Mouse (Mus musculus): Measurements from ENCODE around the gene Gm38655.
A peak's percentile ranks its signal among the peaks of the same experiment; 100 is the strongest.
"Not testable (repeated sequence)": the region's sequence is repeated elsewhere in the genome, so short reads cannot be mapped to it uniquely, and the experiment has no call there.

Gm38655 gene

DNA sequence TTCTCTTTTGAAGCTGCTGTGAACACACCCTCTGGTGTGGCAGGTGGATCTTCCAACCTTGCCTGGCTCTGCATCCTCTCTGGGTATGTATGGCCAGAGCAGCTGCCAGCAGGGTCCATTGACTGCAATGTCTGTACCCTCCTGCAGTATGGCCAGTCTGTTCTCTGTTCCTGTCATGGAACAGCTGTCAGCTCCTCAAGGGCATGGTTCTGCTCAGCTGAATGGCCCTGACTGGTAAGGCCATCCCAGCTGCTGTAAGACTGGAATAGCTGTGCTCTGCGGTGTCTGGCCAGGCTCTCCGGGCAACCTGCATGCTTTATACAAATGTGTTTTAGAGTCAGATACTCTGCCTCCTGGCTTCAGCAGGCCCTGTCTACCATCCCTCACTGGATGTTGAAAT is 5.6 kb downstream of the Gm38655 start:
- DNase-seq (ENCODE audit: low spot score) = no peak

DNA sequence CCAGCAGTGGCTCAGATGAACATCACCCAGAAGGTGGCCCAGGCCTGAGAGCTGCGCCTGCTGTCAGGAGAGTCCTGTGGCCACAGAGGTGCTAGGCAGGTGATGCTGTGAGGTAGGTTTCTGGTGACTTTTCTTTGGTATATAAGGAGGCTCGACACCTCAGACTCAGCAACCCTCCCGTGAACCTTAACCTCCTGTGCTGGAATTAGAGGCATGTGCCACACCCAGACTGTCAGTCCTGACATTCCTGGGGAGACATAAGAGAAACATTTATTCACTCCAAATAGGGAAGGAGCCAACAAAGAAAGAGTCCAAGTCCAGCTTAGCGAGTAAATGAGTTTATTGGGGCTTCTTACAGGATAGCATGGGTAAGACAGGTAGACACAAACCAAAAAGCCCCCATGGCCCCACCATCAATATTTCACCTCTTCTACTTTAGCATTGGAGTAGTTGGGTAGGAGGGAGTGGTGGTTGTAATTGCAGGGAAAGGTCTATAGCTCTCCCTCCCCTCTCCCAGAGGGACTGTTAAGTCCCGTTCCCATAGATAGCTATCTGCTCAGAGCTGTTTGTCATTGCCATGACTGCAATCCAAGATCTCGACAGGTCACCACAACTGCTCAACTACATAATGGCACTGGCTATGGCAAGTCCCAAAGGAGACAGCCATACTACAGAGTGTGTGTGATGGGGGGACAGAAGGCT is 9.2 kb downstream of the Gm38655 start:
- DNase-seq (ENCODE audit: low spot score) = no peak

DNA sequence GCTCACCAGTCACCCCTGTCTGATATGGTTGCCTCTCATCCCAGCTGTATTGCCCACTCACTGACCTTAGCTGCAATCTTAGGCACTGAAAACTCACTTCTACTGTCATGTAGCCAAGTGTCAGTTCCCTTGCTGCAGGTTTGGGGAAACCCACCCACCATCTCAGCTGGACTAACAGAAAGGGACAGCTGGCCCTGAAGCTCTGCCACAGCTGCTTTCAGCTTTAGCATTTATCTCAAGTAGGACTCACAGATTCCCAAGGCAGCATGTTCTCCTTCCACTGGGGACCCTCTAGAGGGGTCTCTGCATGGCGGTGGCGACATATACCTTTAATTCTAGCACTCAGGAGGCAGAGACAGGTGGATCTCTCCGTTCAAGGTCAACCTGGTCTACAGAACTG is 10.5 kb downstream of the Gm38655 start:
- DNase-seq (ENCODE audit: low spot score) = no peak

DNA sequence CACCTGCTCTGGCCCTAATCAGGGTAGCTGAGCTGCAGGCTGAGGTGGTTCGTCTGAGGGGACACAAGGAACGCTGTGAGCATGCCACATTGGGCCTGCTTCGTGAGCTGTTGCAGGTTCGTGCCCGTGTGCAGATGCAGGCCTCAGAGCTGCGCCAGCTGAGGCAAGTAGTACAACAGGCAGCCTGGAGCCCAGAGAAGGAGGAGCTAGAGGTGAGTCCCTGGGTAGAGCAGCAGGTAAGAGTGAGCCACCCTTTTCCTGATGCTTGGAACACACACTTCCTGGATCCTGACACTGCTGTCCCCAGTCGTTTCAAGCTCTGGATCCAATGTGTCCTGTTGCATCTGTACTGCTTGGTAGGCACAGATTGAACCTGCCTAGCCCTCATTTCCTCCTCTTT is 11.9 kb downstream of the Gm38655 start:
- DNase-seq (ENCODE audit: low spot score) = no peak

DNA sequence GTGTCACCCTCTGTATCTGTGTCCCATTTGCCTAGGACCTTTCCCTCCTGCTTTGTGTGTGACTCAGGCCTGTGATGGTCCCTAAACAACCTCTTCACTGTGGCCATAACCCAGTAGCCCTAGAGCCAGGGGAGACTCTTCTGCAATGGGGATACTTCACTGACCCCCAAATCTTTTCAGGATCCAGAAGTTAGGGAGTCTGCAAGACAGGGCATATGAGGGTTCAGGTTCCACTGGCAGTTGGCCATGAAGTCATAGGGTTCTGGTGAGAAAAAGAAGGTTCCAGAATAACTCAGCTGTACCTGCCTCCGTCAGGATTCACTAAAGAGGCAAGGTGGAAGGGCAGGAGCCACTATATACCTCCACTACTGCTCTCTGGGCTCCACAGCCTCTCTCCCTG is 13.1 kb downstream of the Gm38655 start, which contains the start of gene Ccdc154:
TSS of gene Ccdc154 (plus strand) at position 301 of the 400 bp plus-strand sequence.
- no peak for DNase-seq (ENCODE audit: low spot score)

DNA sequence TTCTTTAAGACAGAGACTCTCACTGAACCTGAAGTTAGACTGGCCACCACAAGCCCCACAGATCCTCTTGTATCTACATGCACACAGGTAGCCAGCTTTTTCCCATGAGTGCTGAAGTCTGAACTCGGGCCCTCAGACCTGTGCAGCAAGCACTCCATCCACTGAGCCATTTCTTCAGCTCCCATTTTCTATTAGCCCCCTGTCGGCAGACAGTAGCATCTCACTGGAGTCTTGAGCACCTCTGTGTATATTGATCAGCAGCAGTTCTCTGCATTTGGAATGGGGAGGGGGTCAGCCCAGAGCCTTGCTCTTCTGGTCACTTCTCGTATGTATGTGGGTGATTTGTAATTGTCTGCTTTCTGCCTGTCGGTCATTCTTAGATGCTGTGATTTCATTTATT is 35.3 kb downstream of the Gm38655 start:
- DNase-seq (ENCODE audit: low spot score) = peak; percentile 12

DNA sequence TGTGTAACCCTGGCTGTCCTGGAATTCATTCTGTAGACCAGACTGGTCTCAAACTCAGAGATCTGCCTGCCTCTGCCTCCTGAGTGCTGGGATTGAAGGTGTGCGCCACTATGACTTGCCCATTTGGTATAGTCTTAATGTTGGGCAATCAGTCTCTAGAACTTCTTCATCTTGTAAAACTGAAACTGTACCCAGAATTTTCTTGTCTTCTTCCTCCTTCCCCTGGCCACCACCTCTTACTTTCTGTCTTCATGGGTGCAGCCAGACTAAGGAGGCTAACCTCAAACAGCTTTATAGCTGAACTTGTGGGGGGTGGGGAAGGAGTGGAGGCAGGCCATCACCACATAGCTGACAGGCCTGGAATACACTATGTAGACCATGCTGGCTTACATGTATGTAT is 36.5 kb downstream of the Gm38655 start:
- no peak for DNase-seq (ENCODE audit: low spot score)

DNA sequence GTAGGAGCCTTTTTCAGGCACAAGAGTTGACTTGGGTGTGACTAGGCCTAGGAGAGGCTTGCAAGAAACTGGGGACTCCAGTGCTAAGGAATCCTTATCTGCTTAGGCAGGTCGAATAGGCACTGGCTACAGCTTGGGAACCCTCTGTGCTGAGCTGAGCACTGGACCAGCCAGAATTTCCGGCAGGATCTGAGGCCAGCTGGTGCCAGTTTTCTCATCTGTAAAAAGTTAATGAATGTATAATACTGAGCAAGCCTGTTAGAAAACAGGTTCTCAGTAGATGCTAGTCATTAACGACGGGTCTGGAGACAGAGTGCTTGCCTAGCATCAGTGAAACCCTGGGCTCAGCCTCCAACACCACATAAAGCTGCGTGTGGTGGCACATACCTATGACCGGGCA is 39.6 kb downstream of the Gm38655 start:
- DNase-seq (ENCODE audit: low spot score) = no peak

DNA sequence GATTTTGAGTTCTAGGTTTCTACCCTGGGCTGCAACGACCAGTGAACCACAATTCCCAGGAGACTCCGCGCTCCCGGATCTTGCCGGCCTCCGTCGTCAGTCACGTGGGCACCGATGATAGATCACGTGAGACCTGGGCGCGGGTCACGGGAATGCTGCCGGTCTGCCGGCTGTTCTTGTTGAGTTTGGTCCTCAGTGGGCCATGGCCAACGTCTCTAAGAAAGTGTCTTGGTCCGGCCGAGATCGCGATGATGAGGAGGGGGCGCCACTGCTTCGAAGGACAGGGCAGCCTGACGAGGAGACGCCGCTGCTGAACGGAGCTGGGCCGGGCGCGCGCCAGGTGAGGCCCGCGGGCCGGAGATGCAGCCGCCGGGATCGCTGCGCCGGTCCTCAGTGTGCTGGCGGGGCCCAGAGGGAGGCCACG is 42.0 kb downstream of the Gm38655 start, which contains the start of gene Clcn7:
TSS of gene Clcn7 (plus strand) at position 117 of the 424 bp plus-strand sequence.
- DNase-seq (ENCODE audit: low spot score) = peak; percentile 82

DNA sequence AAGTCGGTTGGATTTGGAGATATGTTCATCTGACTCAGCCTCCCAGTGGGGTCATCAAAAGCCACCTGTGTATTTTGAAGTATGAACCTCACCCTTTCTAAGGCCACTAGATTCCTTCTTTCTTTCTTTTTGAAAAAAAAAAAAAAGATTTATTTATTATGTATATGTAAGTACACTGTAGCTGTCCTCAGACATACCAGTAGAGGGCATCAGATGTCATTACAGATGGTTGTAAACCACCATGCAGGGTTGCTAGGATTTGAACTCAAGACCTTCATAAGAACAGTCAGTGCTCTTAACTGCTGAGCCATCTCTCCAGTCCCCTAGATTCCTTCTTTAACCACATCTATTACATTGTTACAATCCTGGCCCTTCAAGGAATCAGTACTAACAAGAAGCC is 45.2 kb downstream of the Gm38655 start:
- DNase-seq (ENCODE audit: low spot score) = no peak

DNA sequence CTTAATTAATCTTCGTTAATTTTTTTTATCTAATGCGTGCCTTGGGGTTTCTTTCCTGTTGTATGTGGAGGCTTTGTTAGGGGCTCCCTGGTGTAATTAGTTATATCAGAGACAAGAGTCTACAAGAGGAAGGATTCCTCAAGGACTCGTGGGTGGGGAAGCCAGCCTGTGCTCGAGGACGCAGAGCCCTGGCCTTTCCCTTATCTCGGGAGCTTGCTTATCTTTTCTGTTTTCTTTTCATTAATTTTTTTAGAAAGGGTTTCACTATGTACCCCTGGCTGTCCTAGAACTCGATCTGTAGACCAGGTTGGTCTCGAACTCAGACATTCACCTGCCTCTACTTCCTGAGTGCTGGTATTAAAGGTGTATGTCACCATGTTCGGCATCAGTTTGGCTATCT is 47.6 kb downstream of the Gm38655 start:
- no peak for DNase-seq (ENCODE audit: low spot score)

DNA sequence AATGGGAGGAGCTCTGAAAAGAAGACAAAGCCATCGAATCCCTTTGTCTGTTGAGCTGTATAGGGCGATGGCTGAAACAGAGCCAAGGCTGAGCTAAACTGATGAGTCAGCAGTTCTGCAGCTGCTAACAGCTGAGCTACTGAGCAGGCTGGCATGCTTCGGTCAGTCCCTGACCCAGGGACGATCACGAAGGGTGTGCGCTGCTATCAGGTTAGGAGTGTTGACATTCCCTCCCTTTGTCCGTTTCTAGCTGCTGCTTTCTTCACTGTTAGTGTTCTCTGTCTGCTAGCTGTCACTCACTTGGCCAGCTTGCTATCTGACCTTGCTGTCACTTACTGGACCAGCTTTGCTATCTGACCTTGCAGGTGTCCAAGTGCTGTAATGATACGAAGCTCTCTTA is 48.2 kb downstream of the Gm38655 start:
- no peak for DNase-seq (ENCODE audit: low spot score)

DNA sequence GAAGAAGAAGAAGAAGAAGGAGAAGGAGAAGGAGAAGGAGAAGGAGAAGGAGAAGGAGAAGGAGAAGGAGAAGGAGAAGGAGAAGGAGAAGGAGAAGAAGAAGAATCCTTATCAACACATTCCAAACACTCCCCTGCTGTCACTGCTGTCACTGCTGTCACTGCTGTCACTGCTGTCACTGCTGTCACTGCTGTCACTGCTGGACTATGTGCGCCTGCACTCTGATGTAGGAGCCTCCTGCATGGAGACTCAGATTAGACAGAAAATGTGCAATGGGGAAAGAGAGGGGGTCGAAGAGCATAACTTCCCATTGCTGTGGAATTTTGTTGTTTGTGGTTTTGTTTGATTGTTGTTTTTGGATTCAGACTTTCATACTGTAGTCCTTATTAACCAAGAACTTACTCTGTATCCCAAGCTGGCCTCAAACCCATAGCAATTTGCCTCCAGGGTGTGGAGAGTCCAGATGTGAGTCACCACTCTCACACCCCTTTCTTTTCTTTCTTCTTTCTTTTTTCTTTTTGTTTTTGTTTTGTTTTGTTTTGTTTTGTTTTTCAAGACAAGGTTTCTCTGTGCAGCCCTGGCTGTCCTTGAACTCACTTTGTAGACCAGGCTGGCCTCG is 49.7 kb downstream of the Gm38655 start:
- DNase-seq (ENCODE audit: low spot score) = not testable (repeated sequence)

DNA sequence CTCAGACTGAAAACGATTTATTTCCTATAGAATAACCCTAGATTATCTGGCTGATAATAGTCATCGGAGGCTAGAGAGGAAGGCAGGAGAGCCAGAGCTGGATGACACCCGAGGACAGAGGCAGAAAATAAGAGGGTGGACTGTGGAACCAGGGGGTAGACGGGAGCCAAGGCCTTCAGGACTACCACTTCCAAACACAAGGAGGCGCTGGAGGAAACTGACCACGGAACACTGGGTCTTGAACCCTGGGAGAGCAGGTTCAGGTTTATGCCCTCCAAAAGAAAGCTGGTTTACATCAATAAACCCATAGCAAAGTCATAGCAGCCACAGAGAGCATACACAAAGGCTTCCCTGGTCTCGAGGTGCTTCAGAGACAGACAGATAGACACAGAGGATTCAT is 51.3 kb downstream of the Gm38655 start:
- DNase-seq (ENCODE audit: low spot score) = peak; percentile 45

Measured in T-cell, adult 2 months (primary cell).